Mouse (Mus musculus): ENCODE data around the gene Rnf111.

GRCm38 (mm10) chr9:70379502-70380467 lies 123.7 kb downstream of the Rnf111 start:
- TF ChIP-seq CTCF (IDR thresholded peaks at IDR 0.05; ENCODE audit: borderline replicate concordance, insufficient read depth, low read length) (no peak), POLR2A (IDR thresholded peaks at IDR 0.05; ENCODE audit: low read depth, low read length) (no peak)

Data from embryonic fibroblast, embryonic 13.5 days (primary cell).